In the genomic region with DNA sequence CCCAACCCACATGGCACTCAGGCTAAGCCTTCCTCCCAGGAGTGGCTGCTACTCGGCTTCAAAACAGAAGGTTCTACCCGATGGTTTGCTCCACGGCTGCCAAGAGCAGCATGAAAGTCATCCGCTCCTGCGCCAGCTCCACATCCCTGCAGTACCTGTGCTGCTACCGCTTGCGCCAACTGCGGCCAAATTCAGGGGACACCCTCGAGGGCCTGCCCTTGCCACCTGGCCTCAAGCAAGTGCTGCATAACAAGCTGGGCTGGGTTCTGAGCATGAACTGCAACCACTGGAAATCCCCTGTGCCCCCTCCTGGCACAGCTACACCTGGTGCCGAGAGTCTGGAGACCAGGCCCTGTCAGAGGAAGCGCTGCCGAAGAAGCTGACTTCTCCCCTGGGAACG, we compare ENCODE assay signal across 14 mouse cellular contexts. TPM values are rescaled to one million over a fixed set of nuclear protein-coding genes. Genes with fewer than 3 reads are reported as not detected.
A peak's percentile ranks its signal among the peaks of the same experiment; 100 is the strongest.
DNase-seq lines count a peak whose midpoint lies in the region.
"Had no signal": no experiment of that assay in that cellular context is flagged by ENCODE, and none has a peak within 500 bp of the region (broad histone marks: within the 10 kb centered on the region; RNA-seq: fewer than 3 reads in every experiment).

No protein-coding gene starts in this region.

- DNase-seq in cerebellum, adult 11 months = peak; percentile 69
- no peak for DNase-seq in cerebellum, postnatal 4 days (ENCODE audit: low spot score in 2 of 2)
- DNase-seq in layer of hippocampus, adult 11-12 months (ENCODE audit: low spot score) = peak; percentile 17
- DNase-seq in layer of hippocampus, postnatal 14 days (ENCODE audit: low spot score in 2 of 2) = no peak
- peak; percentile 19 for DNase-seq in NIH3T3 (ENCODE audit: low read depth)
- peak; percentile 76 to 79 for DNase-seq in cerebellum, postnatal 14 days
- no peak for DNase-seq in frontal cortex, postnatal 14 days (ENCODE audit: low spot score in 2 of 2)
- DNase-seq: adrenal gland, adult 8-10 months; B cell, adult 2 months; layer of hippocampus, postnatal 36 days; left cerebral cortex, postnatal 4 days; lung, postnatal 4 days; right cerebral cortex, adult 18-20 months; thymus, postnatal 14 days had no signal

RNA-seq across cellular contexts. Expression of gene Eme2, which starts 3.6 kb away (rescaled TPM):
- total RNA-seq in layer of hippocampus, postnatal 14 days (2021) = 10 to 100 TPM; 66.9 to 83.2 TPM

RNA-seq across cellular contexts. Expression of gene Mrps34, which starts 3.6 kb away (rescaled TPM):
- 10 to 100 TPM; 73.0 to 76.3 TPM for total RNA-seq in layer of hippocampus, postnatal 14 days (2021)

RNA-seq across cellular contexts. Expression of gene Spsb3, which starts 4.9 kb away (rescaled TPM):
- total RNA-seq in layer of hippocampus, postnatal 14 days (2021) = 10 to 100 TPM; 40.9 to 41.2 TPM

RNA-seq across cellular contexts. Expression of gene Nme3, which starts 5.0 kb away (rescaled TPM):
- 10 to 100 TPM; 48.6 to 53.8 TPM for total RNA-seq in layer of hippocampus, postnatal 14 days (2021)

RNA-seq across cellular contexts. Expression of gene Nubp2, which starts 5.2 kb away (rescaled TPM):
- total RNA-seq in layer of hippocampus, postnatal 14 days (2021) = 10 to 100 TPM; 37.7 to 43.4 TPM

Comparison
In these comparisons a context has a peak if more than half of its experiments do, and no peak if none do; other contexts are left out.
1. DNase-seq: peak in cerebellum, adult 11 months (single experiment), layer of hippocampus, adult 11-12 months (single experiment), NIH3T3 (single experiment) and cerebellum, postnatal 14 days (2 of 2); none in cerebellum, postnatal 4 days (0 of 2), layer of hippocampus, postnatal 14 days (0 of 2) and frontal cortex, postnatal 14 days (0 of 2).